Mouse (Mus musculus) heart, embryonic 16.5 days (tissue): ENCODE data around the gene Card9. TPM values are rescaled to one million over a fixed set of nuclear protein-coding genes. Genes with fewer than 3 reads are reported as not detected.
A peak's percentile ranks its signal among the peaks of the same experiment; 100 is the strongest.

ENCODE experiments used
- ATAC-seq: fragments of 200-750 bp; cut with Nextera tagmentation; replicated peaks from 2 replicates; pipeline ENCODE4 v1.8.0; 2017; ENCODE audit warnings: moderate number of reproducible peaks; ENCODE audit not compliant: insufficient read depth, low FRiP score; ENCODE audit errors: extremely low read depth
- H3K27ac ChIP-seq: fragments of 300-500 bp; sonication (generic); 2 replicates; pipeline ENCODE4 v1.5.1; 2014; ENCODE audit warnings: mild to moderate bottlenecking, low read length, control low read depth, moderate library complexity
- H3K27me3 ChIP-seq: fragments of 300-500 bp; sonication (generic); 2 replicates; pipeline ENCODE4 v1.6.1; 2014; ENCODE audit warnings: low read length, mixed read lengths; ENCODE audit not compliant: control insufficient read depth, insufficient read depth
- H3K36me3 ChIP-seq: fragments of 300-500 bp; sonication (generic); 2 replicates; pipeline ENCODE4 v1.6.1; 2014; ENCODE audit not compliant: control insufficient read depth, insufficient read depth
- H3K4me1 ChIP-seq: fragments of 300-500 bp; sonication (generic); 2 replicates; pipeline ENCODE4 v1.6.1; 2014; ENCODE audit warnings: low read length, mixed read lengths; ENCODE audit not compliant: control insufficient read depth, insufficient read depth
- H3K4me2 ChIP-seq: fragments of 300-500 bp; sonication (generic); 2 replicates; pipeline ENCODE4 v1.6.1; 2014; ENCODE audit warnings: low read depth, mild to moderate bottlenecking, control low read depth, low read length
- H3K4me3 ChIP-seq: fragments of 300-500 bp; sonication (generic); 2 replicates; pipeline ENCODE4 v1.5.1; 2014; ENCODE audit warnings: mild to moderate bottlenecking, control low read depth, low read length
- H3K9ac ChIP-seq: fragments of 300-500 bp; sonication (generic); 2 replicates; pipeline ENCODE4 v1.6.1; 2014; ENCODE audit warnings: low read length, control low read depth
- H3K9me3 ChIP-seq: fragments of 300-500 bp; sonication (generic); replicated peaks from 2 replicates; pipeline ENCODE4 v1.6.1; 2016; ENCODE audit warnings: low read length; ENCODE audit not compliant: control insufficient read depth
- WGBS: fragments of 180-500 bp; shearing (Covaris S2); extraction: QIAGEN DNeasy Blood & Tissue Kit; methylation state at CpG from one replicate; pipeline ENCODE4 v1.1.7; 2014; 5-methylcytosine and 5-hydroxymethylcytosine counted together
- polyA plus RNA-seq: library from polyadenylated mRNA; unstranded; fragments of >200 nt; fragmentation: Nextera tagmentation; extraction: Ambion mirVana; gene quantifications from 2 replicates; pipeline ENCODE4 v1.2.1, GENCODE M21; 2015

Card9 gene
- polyA plus RNA-seq: 1.0 and 1.2 TPM in 2 replicates

GRCm38 (mm10) chr2:26360772-26361171 lies at the start of gene Card9:
TSS of gene Card9 (minus strand) at chr2:26360918.
- H3K9ac ChIP-seq: no peak within 1 kb of the TSS
- H3K4me1 ChIP-seq: peaks cover 16% of the 10 kb centered on the region
- H3K36me3 ChIP-seq: no peaks in the 10 kb centered on the region
- H3K9me3 ChIP-seq: no peaks in the 10 kb centered on the region
- H3K27ac ChIP-seq: 0 out of 2 replicates have a peak within 1 kb of the TSS, but pooled peaks have one; percentile 4
- no peaks in the 10 kb centered on the region for H3K27me3 ChIP-seq
- WGBS: 56% methylated on average over 3 of the region's 3 CpGs
- ATAC-seq: no peak
- no peak within 1 kb of the TSS for H3K4me3 ChIP-seq
- H3K4me2 ChIP-seq: no peak within 1 kb of the TSS

- no peak overlapping the region for H3K4me3 ChIP-seq
- peaks cover 19% of the 10 kb centered on the region for H3K36me3 ChIP-seq
- H3K27ac ChIP-seq: no peak overlapping the region
- H3K9me3 ChIP-seq: no peaks in the 10 kb centered on the region
- no peak overlapping the region for H3K4me2 ChIP-seq
- no peak overlapping the region for H3K9ac ChIP-seq
- 68% methylated on average over 5 of the region's 5 CpGs for WGBS
- H3K27me3 ChIP-seq: no peaks in the 10 kb centered on the region
- no peak for ATAC-seq
- H3K4me1 ChIP-seq: peaks cover 33% of the 10 kb centered on the region
Observed at GRCm38 (mm10) chr2:26410091-26410490, 49.4 kb upstream of the Card9 start.

- Histone ChIP-seq H3K9me3 (no peaks in the 10 kb centered on the region), H3K4me3 (peak overlapping the region; percentile 90), H3K36me3 (peaks cover 16% of the 10 kb centered on the region), H3K27me3 (no peaks in the 10 kb centered on the region), H3K9ac (no peak overlapping the region), H3K4me2 (peak overlapping the region; percentile 71), H3K27ac (no peak overlapping the region), H3K4me1 (peaks cover 33% of the 10 kb centered on the region)
- 57% methylated on average over 3 of the region's 3 CpGs for WGBS
- no peak for ATAC-seq
Observed at GRCm38 (mm10) chr2:26409362-26409761, 48.6 kb upstream of the Card9 start.

GRCm38 (mm10) chr2:26408515-26409356 lies 48.0 kb upstream of the Card9 start, which contains the start of gene Inpp5e:
TSS of gene Inpp5e (minus strand) at chr2:26409203.
- peak within 1 kb of the TSS; percentile 90 for H3K4me3 ChIP-seq
- H3K27ac ChIP-seq: peak within 1 kb of the TSS; percentile 87
- peaks cover 15% of the 10 kb centered on the region for H3K36me3 ChIP-seq
- H3K4me2 ChIP-seq: peak within 1 kb of the TSS; percentile 71
- H3K4me1 ChIP-seq: peaks cover 33% of the 10 kb centered on the region
- H3K9me3 ChIP-seq: no peaks in the 10 kb centered on the region
- H3K27me3 ChIP-seq: no peaks in the 10 kb centered on the region
- under 1% methylated on average over 57 of the region's 57 CpGs for WGBS
- peak; percentile 96 for ATAC-seq
- peak within 1 kb of the TSS; percentile 96 for H3K9ac ChIP-seq

DNA sequence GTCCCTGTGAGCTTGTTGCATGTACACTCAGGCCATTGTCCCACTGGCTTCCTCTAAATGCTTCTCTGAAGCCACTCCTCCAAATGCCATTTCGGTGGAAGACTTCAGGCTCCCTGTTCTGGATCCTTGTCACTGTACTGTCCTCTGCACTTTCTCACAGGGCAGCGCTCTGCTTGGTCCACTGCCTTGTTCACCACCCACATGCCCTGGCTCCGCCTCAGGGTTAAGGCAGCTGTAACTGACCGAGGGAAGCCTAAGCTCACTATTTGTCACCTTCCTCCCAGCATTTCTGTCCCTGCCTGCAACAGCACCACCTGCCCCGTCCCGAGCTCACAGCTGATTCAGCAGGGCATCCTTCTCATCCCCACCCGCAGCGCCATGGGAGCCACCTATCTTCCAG lies 42.6 kb upstream of the Card9 start:
- no peak for ATAC-seq
- no peak overlapping the region for H3K9ac ChIP-seq
- H3K36me3 ChIP-seq: peaks cover 29% of the 10 kb centered on the region
- H3K9me3 ChIP-seq: no peaks in the 10 kb centered on the region
- no peak overlapping the region for H3K4me3 ChIP-seq
- WGBS: 71% methylated on average over 8 of the region's 8 CpGs
- H3K4me1 ChIP-seq: peaks cover 26% of the 10 kb centered on the region
- H3K27me3 ChIP-seq: no peaks in the 10 kb centered on the region
- no peak overlapping the region for H3K4me2 ChIP-seq
- no peak overlapping the region for H3K27ac ChIP-seq

DNA sequence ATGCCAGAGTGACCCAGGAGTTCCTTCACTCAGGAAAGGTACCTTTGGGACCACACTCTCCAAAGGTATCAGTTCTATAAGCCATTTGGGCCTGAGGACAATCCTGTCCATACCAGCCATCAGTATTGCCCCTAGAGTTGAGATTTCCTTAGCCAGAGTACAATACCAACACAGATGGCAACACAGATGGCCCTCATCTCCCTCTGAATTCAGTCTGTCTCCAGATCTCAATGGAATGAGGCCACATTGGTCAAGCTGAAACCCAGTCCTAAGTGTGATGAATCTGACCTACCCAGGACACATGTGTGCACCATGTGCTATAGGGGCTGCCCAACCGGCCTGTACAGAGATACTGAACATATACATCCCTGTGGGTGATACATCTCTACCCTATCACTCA lies 41.5 kb upstream of the Card9 start:
- peaks cover 37% of the 10 kb centered on the region for H3K36me3 ChIP-seq
- H3K27me3 ChIP-seq: no peaks in the 10 kb centered on the region
- H3K4me3 ChIP-seq: no peak overlapping the region
- no peak overlapping the region for H3K9ac ChIP-seq
- no peaks in the 10 kb centered on the region for H3K9me3 ChIP-seq
- WGBS: 87% methylated on average over 1 of the region's 1 CpGs
- H3K4me2 ChIP-seq: no peak overlapping the region
- H3K27ac ChIP-seq: no peak overlapping the region
- ATAC-seq: no peak
- peaks cover 16% of the 10 kb centered on the region for H3K4me1 ChIP-seq

DNA sequence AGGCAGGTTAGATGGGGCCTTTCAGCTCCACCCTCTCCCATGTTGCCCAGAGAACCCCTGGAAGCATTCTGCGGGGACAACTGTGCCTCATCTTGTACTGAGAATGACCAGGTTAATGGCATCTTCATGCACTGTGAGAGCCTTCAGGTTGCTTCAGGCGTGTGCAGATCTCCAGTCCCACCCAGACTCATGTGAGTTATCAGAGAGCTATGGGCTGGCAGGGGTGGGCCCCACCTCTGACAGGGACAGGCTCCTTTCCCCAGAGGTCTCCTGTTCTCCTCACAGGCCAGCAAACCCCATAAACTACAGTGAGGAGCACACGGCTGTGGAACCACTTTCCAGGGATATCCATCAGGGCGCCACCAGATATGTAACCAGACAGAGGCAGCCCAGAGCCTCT lies 40.3 kb upstream of the Card9 start:
- Histone ChIP-seq H3K27ac (no peak overlapping the region), H3K4me2 (no peak overlapping the region), H3K9me3 (no peaks in the 10 kb centered on the region), H3K27me3 (no peaks in the 10 kb centered on the region), H3K36me3 (peaks cover 46% of the 10 kb centered on the region), H3K9ac (no peak overlapping the region), H3K4me1 (peaks cover 3% of the 10 kb centered on the region), H3K4me3 (no peak overlapping the region)
- 88% methylated on average over 4 of the region's 4 CpGs for WGBS
- ATAC-seq: no peak

GRCm38 (mm10) chr2:26400296-26400695 lies 39.6 kb upstream of the Card9 start:
- Histone ChIP-seq H3K27me3 (no peaks in the 10 kb centered on the region), H3K4me3 (no peak overlapping the region), H3K4me2 (no peak overlapping the region), H3K27ac (no peak overlapping the region), H3K36me3 (peaks cover 53% of the 10 kb centered on the region), H3K9ac (no peak overlapping the region), H3K4me1 (no peaks in the 10 kb centered on the region; the same call in none of the 2 replicates), H3K9me3 (no peaks in the 10 kb centered on the region)
- no peak for ATAC-seq
- WGBS: 82% methylated on average over 5 of the region's 5 CpGs

- no peak overlapping the region for H3K4me3 ChIP-seq
- H3K4me1 ChIP-seq: no peaks in the 10 kb centered on the region; the same call in 1 of the 2 replicates
- H3K9ac ChIP-seq: no peak overlapping the region
- 61% methylated on average over 5 of the region's 5 CpGs for WGBS
- no peak for ATAC-seq
- H3K27me3 ChIP-seq: no peaks in the 10 kb centered on the region
- H3K4me2 ChIP-seq: no peak overlapping the region
- no peak overlapping the region for H3K27ac ChIP-seq
- H3K36me3 ChIP-seq: peaks cover 59% of the 10 kb centered on the region
- no peaks in the 10 kb centered on the region for H3K9me3 ChIP-seq
Observed at GRCm38 (mm10) chr2:26399647-26400046, 38.9 kb upstream of the Card9 start.
